Comparison of ENCODE assay signal across 9 mouse cellular contexts in the genomic region with DNA sequence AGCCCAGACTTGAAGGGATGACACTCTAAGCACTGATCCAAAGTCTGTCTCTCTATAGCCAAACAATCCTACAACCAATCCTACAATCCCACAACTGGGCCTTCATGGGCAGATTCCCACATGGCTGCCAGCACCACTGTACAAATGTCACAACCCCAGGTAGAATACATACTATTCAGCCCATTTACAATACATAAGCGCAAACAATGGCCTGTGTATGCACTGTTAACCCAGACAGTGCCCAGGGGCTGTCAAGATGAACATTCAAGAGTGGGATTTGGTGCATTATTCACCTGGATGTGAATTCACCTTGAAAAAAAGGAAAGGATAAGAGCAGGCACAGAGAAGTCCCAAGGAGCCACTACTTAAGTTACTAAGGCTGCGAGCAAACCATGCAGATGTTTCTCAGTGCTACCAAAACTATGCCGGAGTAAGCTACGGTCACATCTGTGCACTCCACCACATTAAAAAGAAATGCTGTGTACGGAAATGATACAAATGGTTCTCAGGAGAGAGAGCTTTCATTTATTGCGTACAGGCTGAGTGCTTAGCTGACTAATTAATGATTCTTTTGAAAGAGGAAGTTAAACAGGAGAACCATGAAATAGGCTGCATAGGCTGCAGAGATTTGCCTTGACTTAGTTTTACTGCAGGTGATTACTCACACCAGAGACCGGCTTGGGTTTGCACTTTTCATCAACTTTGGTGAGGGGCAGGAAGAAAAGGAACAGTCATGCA.
DNase-seq lines count a peak whose midpoint lies in the region; ATAC-seq lines count a peak whose summit lies in the region.
"Had no signal": no experiment of that assay in that cellular context is flagged by ENCODE, and none has a peak within 500 bp of the region (broad histone marks: within the 10 kb centered on the region; RNA-seq: fewer than 3 reads in every experiment).

No protein-coding gene starts in this region.

- H3K9ac ChIP-seq in hindbrain, embryonic 14.5 days = no peak overlapping the region
- no peak overlapping the region for H3K9ac ChIP-seq in limb, embryonic 13.5 days
- no peak overlapping the region for H3K9ac ChIP-seq in midbrain, embryonic 15.5 days

- no peaks in the 10 kb centered on the region for H3K9me3 ChIP-seq in hindbrain, embryonic 14.5 days (ENCODE audit: control insufficient read depth, low read length)
- no peaks in the 10 kb centered on the region for H3K9me3 ChIP-seq in hindbrain, embryonic 10.5 days
- no peaks in the 10 kb centered on the region for H3K9me3 ChIP-seq in limb, embryonic 13.5 days
- H3K9me3 ChIP-seq in midbrain, embryonic 15.5 days = no peaks in the 10 kb centered on the region
- H3K9me3 ChIP-seq: forebrain, embryonic 10.5 days had no signal

- no peak overlapping the region for H3K4me2 ChIP-seq in hindbrain, embryonic 14.5 days (replicated peaks)
- H3K4me2 ChIP-seq in limb, embryonic 13.5 days (replicated peaks) = no peak overlapping the region
- H3K4me2 ChIP-seq in midbrain, embryonic 15.5 days = no peak overlapping the region

- H3K27ac ChIP-seq in hindbrain, embryonic 14.5 days = no peak overlapping the region
- H3K27ac ChIP-seq in hindbrain, embryonic 10.5 days = no peak overlapping the region
- H3K27ac ChIP-seq in limb, embryonic 13.5 days = peak overlapping the region; percentile 55; the same call in 1 of the 2 replicates
- no peak overlapping the region for H3K27ac ChIP-seq in midbrain, embryonic 15.5 days
- H3K27ac ChIP-seq: forebrain, embryonic 10.5 days had no signal

- H3K4me3 ChIP-seq in hindbrain, embryonic 14.5 days (replicated peaks; ENCODE audit: low read length) = no peak overlapping the region
- H3K4me3 ChIP-seq in hindbrain, embryonic 10.5 days = no peak overlapping the region
- no peak overlapping the region for H3K4me3 ChIP-seq in limb, embryonic 13.5 days
- no peak overlapping the region for H3K4me3 ChIP-seq in midbrain, embryonic 15.5 days
- H3K4me3 ChIP-seq: forebrain, embryonic 10.5 days had no signal

- H3K36me3 ChIP-seq in hindbrain, embryonic 14.5 days (replicated peaks; ENCODE audit: control insufficient read depth, insufficient read depth) = no peaks in the 10 kb centered on the region
- H3K36me3 ChIP-seq in hindbrain, embryonic 10.5 days = no peaks in the 10 kb centered on the region
- no peaks in the 10 kb centered on the region for H3K36me3 ChIP-seq in limb, embryonic 13.5 days
- no peaks in the 10 kb centered on the region for H3K36me3 ChIP-seq in midbrain, embryonic 15.5 days (replicated peaks)
- H3K36me3 ChIP-seq: forebrain, embryonic 10.5 days had no signal

- no peaks in the 10 kb centered on the region for H3K27me3 ChIP-seq in hindbrain, embryonic 14.5 days (ENCODE audit: control insufficient read depth, insufficient read depth, low read length)
- no peaks in the 10 kb centered on the region for H3K27me3 ChIP-seq in hindbrain, embryonic 10.5 days (ENCODE audit: insufficient read depth, poor library complexity, severe bottlenecking)
- H3K27me3 ChIP-seq in limb, embryonic 13.5 days = no peaks in the 10 kb centered on the region
- H3K27me3 ChIP-seq in midbrain, embryonic 15.5 days (replicated peaks) = no peaks in the 10 kb centered on the region

- peaks cover 5% of the 10 kb centered on the region; the same call in 1 of the 2 replicates for H3K4me1 ChIP-seq in hindbrain, embryonic 14.5 days (replicated peaks; ENCODE audit: control insufficient read depth, insufficient read depth, low read length)
- peaks cover 8% of the 10 kb centered on the region for H3K4me1 ChIP-seq in hindbrain, embryonic 10.5 days (replicated peaks)
- H3K4me1 ChIP-seq in limb, embryonic 13.5 days = peaks cover 54% of the 10 kb centered on the region
- H3K4me1 ChIP-seq in midbrain, embryonic 15.5 days = no peaks in the 10 kb centered on the region

- ATAC-seq in hindbrain, embryonic 14.5 days (ENCODE audit: low FRiP score) = no peak
- ATAC-seq in common myeloid progenitor, adult 5-6 weeks (replicated peaks; ENCODE audit: low read depth, poor library complexity, severe bottlenecking) = peak; percentile 73
- no peak; the same call in 1 of the 2 replicates for ATAC-seq in limb, embryonic 13.5 days (ENCODE audit: low FRiP score, low read depth)
- ATAC-seq in midbrain, embryonic 15.5 days (replicated peaks) = no peak

- DNase-seq in hindbrain, embryonic 14.5 days (ENCODE audit: low spot score) = peak; percentile 31
- DNase-seq in hindbrain, embryonic 10.5 days (ENCODE audit: low spot score) = no peak
- DNase-seq in A20 (ENCODE audit: low read depth, low spot score) = peak; percentile 86
- no peak for DNase-seq in layer of hippocampus, postnatal 10 days (ENCODE audit: low spot score in 2 of 2)
- no peak for DNase-seq in frontal cortex, postnatal 10 days (ENCODE audit: low spot score in 2 of 2)

- 75% methylated on average over 7 of the region's 7 CpGs for WGBS in hindbrain, embryonic 14.5 days
- 90% methylated on average over 7 of the region's 7 CpGs for WGBS in hindbrain, embryonic 10.5 days
- WGBS in limb, embryonic 13.5 days = 26% methylated on average over 7 of the region's 7 CpGs
- WGBS in midbrain, embryonic 15.5 days = 81% methylated on average over 7 of the region's 7 CpGs

Comparison
In these comparisons a context has a peak if more than half of its experiments do, and no peak if none do; other contexts are left out.
1. DNase-seq: peak in hindbrain, embryonic 14.5 days (single experiment) and A20 (single experiment); none in hindbrain, embryonic 10.5 days (single experiment), layer of hippocampus, postnatal 10 days (0 of 2) and frontal cortex, postnatal 10 days (0 of 2).